ENCODE assay signal across 16 mouse cellular contexts in genomic region chr19:41314696-41315095, GRCm38 (mm10). TPM values are rescaled to one million over a fixed set of nuclear protein-coding genes. Genes with fewer than 3 reads are reported as not detected.
A peak's percentile ranks its signal among the peaks of the same experiment; 100 is the strongest.
DNase-seq lines count a peak whose midpoint lies in the region.
"Had no signal": no experiment of that assay in that cellular context is flagged by ENCODE, and none has a peak within 500 bp of the region (broad histone marks: within the 10 kb centered on the region; RNA-seq: fewer than 3 reads in every experiment).

No protein-coding gene starts in this region.

- peak; percentile 63 for DNase-seq in adrenal gland, adult 2 months
- DNase-seq in adrenal gland, adult 18-20 months (ENCODE audit: low spot score in 2 of 2): no peak
- DNase-seq in ovary, postnatal 36 days (ENCODE audit: low spot score): peak; percentile 34
- DNase-seq in ovary, postnatal 10 days (ENCODE audit: low spot score): no peak
- DNase-seq in forelimb bud, embryonic 11.5 days (ENCODE audit: low read depth, low spot score): peak; percentile 39
- no peak for DNase-seq in urinary bladder, postnatal 14 days (ENCODE audit: low spot score)
- DNase-seq: cerebellum, adult 11 months; cerebellum, adult 8-10 months; cerebellum, postnatal 10 days; cerebellum, postnatal 36 days; embryo, embryonic 11 days; gastrocnemius, postnatal 10 days; gastrocnemius, postnatal 36 days; heart, adult 2 months; heart, postnatal 14 days; heart, postnatal 4 days had no signal

RNA-seq across cellular contexts. Expression of gene Tm9sf3, which starts 50.9 kb away (rescaled TPM):
- 100 to 1,000 TPM; 144 to 171 TPM for total RNA-seq in adrenal gland, adult 2 months (2021)
- polyA plus RNA-seq in adrenal gland, adult 2 months (2012; rRNA removed): 23.2 and 29.6 TPM in 2 replicates
- 100 to 1,000 TPM; 150 to 191 TPM for total RNA-seq in adrenal gland, adult 18-20 months (2021)

Comparison
In these comparisons a context has a peak if more than half of its experiments do, and no peak if none do; other contexts are left out.
1. DNase-seq: peak in adrenal gland, adult 2 months (single experiment), ovary, postnatal 36 days (single experiment) and forelimb bud, embryonic 11.5 days (single experiment); none in adrenal gland, adult 18-20 months (0 of 2), ovary, postnatal 10 days (single experiment) and urinary bladder, postnatal 14 days (single experiment).